Mouse (Mus musculus) bone marrow, adult 2 months (tissue): ENCODE measurements around the gene Cdh16.

Experiments used
- CTCF ChIP-seq: fragments of 200-500 bp; IDR thresholded peaks from 2 replicates; pipeline ENCODE4 v1.5.1; 2011; ENCODE audit warnings: low read length, control low read depth; ENCODE audit not compliant: control insufficient read depth, insufficient read depth
- POLR2A ChIP-seq: fragments of 200-500 bp; IDR thresholded peaks from 2 replicates; pipeline ENCODE4 v1.6.1; 2011; ENCODE audit warnings: low read depth, mild to moderate bottlenecking, control low read depth, low read length, borderline replicate concordance; ENCODE audit not compliant: control insufficient read depth

GRCm38 (mm10) chr8:104595773-104596536, 28.2 kb downstream of the Cdh16 start:
- TF ChIP-seq CTCF (no peak), POLR2A (no peak)
